Mouse (Mus musculus) right cerebral cortex, postnatal 25 days (tissue): Measurements from ENCODE around the gene Dapk2.
"Not testable (repeated sequence)": the region's sequence is repeated elsewhere in the genome, so short reads cannot be mapped to it uniquely, and the experiment has no call there.

Source experiments
- DNase-seq: peaks from one replicate; pipeline ENCODE4 v3.0.0; 2022

The Dapk2 gene

DNA sequence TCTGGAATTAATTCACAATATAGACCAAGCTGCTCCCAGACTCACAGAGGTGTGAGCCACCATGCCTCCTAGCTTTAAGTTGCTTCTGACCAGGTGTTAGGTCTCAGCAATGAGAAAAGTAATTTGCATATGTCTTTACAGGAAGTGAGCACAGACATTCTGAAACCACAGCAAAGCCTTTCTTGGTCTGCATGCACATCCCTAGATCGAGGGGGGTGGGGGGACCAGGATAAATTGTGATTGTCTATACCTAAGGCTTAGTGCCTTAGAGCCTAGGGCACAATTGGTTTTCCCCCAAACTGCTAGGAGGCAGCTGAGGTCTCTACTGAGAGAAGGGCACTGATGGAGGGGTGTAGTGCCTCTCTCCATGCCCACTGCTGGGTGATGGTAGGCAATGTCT lies 122.5 kb downstream of the Dapk2 start:
- DNase-seq = no peak

DNA sequence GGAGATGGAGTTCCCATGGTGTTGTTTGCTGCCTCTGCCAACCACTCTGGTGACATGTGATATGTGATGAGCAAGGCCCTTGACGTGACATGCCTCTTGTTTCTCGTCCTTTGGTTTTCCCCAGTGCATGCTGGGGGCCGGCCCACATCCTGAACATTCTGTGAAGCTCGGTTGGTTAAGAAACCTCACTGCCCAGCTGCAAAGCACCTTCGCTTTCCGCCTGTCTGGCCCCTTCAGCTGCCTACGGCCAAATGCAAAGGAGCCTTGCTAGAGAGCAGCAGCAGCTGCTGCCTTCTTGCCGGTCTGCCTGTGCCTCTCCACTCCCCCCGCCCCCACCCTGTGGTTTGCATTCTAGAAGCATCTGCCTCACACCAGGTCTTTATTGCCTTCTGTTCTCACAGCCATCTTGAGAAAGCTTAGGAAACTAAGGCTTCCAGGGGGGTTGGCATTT lies 123.5 kb downstream of the Dapk2 start:
- DNase-seq = no peak

DNA sequence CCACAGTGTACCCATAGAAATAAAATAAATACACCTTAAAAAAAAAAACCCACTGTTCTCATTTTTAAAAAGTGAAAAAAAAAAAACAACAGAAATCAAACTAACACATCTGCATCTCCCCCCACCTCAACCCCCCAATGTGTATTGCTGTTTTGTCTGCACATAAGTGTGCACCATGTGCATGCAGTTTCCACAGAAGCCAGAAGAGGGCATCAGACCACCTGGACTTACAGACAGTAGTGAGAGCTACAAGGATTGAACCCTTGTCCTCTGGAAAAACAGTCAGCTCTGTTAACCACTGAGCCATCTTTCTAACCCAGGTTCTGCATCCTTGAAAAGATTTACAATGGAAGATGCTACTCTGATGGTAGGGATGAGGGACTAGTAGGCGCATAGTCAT lies 124.6 kb downstream of the Dapk2 start:
- no peak for DNase-seq

DNA sequence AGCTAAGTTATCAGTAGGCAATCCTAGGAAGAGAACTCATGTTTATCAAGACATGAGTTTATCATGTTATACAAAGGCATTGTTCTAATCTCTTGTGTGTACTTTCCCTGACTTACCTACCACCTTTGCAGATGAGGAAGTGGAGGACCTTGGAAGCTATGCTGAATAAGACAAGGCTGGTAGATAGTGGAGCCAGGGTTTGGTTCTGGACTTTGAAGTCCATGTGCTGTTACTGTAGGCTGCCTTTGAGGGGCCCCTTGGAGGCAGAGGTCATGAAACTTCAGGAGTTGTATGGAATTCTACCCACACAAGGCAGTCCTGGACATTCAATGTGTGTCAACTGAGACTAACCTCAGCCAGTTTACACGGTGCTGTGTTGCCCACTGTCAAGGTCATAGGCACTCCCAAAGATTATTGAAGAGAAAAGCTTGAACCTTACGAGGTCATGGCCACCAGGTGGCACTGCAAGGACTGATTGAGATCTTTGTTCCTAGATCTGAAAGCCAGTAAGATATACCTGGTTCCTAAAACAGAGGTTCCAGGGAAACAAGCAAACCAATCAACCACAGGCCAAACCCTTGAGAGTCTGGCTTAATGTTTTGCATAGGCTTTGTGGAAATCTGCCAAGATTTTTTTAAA lies 125.7 kb downstream of the Dapk2 start:
- no peak for DNase-seq

DNA sequence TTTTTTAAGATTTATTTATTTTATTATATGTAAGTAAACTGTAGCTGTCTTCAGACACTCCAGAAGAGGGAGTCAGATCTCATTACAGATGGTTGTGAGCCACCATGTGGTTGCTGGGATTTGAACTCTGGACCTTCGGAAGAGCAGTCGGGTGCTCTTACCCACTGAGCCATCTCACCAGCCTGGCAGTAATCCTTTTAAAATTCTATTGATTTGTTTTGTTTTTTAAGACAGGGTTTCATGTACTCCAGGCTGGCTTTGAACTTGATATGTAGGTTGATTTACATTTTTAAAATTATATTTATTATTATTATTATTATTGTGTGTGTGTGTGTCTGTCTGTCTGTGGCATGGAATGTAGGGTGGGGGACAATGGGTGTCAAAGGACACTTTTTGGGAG lies 127.2 kb downstream of the Dapk2 start:
- DNase-seq = not testable (repeated sequence)

DNA sequence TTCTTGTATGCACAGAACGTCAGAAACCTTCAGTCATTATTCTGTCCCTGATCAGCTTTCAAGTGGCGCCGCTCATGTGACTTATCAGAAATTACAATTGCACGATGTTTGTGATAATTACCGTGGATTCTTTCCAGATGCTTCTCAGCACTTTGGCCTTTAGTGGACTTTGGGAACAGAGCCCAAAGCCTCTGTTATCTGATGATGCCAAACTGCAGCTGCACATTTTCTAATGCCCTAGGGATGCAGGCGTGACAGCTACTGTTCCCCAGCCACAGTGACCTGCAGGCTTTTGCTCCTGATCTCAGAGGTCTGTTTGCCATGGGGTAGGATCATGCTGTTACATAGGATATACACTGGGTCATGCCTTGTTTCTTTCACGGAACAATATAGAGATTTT lies 127.9 kb downstream of the Dapk2 start:
- no peak for DNase-seq

DNA sequence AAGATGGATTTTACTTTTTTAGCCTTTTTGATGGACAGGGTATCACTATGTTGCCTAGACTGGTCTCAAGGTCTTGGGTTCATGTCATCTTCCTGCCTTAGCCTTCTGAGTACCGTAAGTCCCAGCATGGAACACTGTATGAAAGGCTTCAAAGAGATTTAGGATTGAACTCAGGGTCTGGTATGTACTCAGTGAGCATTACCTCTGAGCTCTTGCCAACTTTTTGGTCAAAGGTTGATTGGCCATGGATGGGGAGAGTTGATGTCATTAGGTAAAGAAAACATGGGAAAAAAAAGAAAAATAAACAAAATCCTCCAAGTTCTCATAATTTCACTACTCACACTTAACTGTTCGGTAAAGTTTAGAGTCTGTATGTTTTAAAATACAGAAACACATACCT lies 132.7 kb downstream of the Dapk2 start:
- DNase-seq = no peak

DNA sequence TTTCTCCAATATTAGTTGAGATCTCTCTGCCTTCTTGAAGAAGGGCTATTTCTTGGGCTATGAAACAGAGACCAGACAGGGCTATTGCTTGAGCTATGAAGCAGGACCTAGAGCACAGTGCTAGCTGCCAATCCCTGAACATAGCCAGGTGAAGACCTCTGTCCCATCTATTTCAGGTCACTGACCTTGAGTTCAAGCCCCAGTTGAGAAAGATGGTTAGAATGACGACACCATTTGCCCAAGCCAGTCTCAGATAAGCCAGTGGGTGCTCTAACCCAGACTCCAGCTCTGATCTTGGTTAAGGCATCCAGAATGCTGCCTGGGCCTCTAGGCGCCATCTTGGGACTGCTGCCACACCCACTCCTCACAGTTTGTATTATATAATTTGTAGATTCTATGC lies 135.3 kb downstream of the Dapk2 start:
- no peak for DNase-seq

DNA sequence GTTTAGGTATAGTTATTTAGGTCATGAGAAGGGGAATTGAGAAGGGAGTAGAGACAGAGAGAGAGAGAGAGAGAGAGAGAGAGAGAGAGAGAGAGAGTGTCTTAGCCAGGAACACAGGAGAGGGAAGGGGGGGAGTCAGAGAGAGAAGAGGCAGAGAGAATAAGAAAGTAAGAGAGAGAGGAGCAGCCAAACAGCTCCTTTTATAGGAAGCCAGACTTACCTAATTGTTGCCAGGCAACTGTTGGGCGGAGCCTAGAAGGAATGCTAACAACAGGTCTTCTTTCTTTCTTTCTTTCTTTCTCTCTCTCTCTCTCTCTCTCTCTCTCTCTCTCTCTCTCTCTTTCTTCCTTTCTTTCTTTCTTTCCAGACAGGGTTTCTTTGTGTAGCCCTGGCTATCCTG lies 136.2 kb downstream of the Dapk2 start:
- DNase-seq = no peak

DNA sequence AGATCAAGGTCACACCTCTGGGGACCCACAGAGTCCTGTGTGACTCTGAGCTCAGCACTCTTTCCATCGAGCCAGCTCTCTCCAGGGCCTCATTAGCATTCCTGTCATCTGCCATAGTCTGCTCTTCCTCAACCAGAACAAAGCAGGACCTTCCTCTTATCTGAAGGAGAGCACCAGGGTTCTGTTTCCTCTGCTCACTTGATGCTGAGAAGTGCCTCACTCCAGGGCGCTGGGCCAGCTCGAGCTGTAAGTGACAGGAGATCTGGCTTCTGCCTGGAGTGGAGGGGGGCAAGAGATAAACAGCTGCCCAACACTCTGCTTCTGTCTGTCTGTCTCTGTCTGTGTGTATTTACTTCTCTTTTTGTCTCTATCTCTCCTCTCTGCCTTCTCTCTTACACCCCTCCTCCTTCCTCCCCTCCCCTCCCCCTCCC lies 137.0 kb downstream of the Dapk2 start:
- DNase-seq = no peak

DNA sequence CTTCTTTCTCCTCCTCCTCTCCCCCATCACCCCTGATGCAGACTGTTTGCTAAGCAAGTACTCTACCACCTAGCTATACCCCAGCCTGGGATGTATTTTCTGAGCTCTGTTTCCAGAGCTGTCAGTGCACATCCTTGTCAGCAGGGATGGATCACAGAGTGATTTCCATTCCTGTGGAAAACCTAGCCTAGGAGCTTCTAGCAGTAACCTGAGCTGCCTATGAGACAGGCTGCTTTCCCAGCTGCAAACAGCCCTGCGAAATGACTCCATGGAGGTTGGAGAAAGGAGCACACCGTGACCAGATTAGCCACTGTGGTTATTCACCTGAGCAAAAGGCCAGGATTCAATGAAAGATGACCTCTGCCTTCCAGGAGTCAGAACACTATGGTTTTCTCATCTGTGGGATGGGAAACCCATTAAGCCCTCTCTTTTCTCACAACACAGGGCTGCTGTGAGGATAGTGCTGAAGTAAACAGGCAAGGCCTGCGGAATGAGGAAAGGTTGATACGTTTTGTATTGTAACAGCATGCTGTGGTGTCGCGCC lies 137.6 kb downstream of the Dapk2 start:
- DNase-seq = no peak

DNA sequence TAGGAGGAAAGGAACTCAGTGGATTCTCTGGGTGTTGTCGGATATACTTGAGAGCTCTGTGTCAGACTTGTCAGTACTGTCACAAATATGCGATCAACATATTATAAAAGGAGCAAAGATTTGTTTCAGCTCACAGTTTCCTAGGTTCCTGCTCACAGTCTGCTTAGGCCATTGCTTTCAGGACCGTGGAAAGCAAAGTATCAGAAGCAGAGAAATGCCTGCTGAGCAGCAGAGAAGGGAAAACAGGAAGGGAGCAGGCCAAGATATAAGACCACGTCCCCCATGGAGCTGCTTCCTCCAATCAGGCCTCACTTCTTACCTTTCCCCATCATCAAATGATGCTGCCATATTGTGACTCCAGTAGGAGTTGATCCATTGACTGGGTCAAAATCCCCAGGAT lies 140.8 kb downstream of the Dapk2 start:
- DNase-seq = no peak

DNA sequence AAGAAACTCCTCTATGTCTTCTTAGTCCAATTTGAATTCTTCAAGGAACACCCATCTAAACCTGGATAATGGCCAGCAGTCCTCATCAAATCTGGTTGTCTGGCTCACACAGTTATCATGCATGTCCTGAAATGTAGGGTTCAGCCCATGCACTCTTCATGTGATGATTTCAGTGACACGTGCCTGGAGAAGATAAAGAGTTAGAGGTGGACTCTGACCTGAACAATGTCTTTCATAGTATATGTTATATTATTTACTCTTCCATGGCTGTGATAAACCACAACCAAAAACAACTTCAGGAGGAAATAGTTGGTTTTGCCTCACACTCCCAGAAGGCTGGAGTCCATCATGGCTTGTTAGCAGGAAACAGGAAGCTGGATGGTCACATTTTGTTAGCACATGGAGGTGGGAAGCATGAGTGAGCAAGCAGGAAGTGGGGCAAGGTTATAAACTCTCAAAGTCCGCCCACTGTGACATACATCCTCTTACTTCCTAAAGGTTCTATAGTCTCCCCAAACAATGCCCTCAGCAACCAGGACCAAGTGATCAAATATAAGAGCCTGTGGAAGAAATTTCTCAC lies 142.5 kb downstream of the Dapk2 start:
- DNase-seq = no peak

DNA sequence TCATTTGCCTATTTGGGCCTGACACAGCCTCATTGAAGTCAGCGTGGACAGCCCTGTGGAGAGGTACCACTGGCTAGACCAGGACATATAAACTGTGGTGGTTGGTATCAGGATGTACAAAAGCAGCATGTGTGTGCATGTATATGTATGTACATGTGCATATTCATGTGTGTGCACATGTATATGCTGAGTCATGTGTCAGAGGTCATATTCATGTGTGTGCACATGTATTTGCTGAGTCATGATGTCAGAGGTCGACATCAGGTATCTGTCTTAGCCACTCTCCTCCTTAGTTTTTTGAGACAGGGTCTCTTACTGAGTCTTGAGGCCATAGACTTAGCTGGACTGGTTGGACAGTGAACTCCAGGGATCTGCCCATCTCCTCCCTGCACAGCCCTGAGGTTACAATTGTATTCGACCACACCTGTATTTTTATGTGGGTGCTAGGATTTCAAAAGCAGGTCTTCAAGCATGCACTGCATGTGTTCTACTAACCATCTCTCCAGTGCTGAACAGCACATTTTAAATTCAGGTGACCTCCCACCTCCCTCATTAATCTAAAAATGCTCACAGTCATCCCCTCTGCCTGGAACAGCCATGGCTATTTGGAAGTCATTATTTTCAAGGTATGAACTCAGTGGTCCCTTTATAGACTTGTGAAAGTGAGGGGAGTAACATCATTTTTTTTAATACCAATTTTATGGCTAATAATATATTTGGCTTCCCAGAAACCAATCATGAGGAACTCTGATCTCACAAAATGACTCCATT lies 146.5 kb downstream of the Dapk2 start:
- no peak for DNase-seq

DNA sequence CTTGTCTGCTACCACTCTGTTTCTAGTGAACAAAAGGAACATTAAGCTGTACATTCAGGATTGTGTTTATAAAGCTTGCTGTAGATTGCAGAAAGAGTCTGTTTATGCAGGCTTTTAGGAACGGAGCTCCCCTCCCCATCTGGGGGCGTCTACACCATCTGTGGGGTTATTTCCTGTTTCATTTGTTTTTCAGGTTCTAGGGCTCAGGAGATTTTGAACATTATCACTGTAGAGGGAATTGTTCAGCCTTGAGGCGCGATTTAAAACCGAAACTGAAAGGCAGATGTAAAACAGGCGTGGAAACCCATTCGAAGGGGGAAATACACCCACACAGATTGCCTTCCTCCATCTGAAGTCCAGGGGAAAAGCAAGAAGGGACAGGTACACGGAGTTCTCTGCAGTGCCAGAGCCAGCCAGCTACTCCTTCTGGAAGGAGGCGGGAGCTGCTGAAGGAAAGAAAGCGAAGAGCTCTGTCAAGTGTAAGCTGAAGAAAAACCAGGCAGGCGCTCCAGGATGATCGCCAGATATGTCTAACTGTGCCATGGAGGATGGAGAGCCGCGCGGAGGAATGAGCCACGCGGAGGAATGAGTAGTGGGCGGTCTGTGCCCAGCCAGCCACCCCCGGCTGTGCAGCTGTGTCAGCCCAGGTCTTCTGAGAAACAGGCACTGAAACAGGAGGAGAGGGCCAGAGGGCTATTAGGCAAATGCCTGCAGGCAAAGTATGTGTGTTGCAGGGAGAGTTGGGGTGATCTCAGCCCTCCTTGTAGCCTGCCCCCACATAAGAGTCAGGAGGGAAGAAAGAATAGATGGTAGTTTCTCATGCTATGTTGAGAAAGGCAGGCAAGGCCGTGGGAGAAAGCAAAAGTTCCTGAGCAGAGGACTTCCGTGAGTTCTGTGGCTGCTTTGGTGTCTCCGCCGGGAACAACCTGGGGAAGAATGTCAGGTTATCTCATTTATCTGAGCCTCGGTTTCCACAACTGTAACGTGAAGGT lies 147.4 kb downstream of the Dapk2 start:
- DNase-seq = peak; percentile 81

DNA sequence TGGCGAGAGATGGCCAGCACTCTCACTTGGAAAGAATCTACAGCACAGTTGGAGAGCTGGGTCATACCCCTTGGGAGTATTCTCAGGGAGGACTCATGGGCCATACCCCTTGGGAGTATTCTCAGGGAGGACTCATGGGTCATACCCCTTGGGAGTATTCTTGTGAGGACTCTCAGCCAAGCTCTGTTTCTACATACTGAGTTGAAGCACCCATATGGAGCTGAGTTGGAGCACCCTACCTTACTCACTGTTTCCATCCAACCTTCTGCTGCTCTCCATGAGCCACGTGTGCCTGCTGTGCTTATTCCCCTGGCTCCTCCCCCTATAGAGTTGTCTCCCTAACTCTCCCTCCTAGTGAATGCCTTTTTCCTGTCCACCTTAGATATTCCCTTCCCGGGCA lies 148.4 kb downstream of the Dapk2 start:
- DNase-seq = no peak

DNA sequence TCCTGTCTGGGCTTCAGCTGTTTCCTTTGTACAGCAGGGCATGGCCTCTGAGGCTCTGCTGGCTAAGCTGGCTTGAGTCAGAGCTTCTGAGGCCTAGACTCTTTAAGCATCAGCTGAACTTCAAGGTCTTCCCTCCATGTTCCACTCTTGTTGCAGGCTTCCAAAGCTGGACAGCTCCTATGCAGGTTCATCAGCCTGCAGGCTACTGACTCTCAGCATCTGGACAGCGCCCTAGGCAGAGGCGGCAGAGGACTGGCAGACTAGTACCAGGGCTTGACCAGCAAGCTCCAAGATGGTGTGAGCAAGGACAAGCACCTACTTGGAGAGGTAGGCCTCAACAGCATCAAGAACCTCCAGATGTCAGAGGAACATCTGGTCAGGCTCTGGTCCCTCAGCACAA lies 149.3 kb downstream of the Dapk2 start:
- no peak for DNase-seq

DNA sequence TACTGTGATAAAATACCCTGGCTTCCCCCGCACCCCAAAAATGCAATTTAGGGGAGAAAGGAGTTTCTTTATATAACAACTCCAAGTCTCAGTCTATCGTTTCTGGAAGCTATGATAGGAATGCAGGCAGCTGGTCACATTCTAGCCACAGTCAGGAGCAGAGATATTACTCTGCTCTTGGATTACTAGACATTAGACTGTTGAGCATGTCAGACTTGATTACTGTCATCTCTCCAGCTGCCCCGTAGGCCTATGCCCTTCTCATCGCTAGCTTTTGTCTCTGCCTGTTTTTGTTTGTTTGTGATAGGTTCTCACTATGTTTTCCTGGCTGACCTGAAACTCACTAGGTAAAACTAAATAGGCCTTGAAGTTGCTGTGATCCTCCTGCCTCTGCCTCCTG lies 150.7 kb downstream of the Dapk2 start:
- no peak for DNase-seq

DNA sequence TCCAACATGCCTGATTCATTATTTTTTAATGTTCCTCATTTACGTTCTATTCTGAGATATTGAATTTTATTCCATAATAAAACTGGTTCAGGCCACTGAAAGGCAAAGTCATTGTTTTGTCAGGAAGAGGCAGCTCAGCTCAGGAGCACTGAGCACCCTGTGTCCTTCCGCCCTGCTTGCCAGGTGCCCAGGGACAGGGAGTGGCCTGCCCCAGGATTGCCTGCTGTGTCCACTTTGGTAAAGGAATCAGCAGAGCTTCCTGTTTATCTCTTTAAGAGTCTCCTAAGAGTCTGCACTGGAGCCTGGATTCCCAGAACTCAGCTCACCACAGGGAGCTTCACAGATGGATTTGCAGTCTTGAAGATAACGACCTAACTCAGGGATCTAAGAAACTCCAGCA lies 153.4 kb downstream of the Dapk2 start:
- no peak for DNase-seq

DNA sequence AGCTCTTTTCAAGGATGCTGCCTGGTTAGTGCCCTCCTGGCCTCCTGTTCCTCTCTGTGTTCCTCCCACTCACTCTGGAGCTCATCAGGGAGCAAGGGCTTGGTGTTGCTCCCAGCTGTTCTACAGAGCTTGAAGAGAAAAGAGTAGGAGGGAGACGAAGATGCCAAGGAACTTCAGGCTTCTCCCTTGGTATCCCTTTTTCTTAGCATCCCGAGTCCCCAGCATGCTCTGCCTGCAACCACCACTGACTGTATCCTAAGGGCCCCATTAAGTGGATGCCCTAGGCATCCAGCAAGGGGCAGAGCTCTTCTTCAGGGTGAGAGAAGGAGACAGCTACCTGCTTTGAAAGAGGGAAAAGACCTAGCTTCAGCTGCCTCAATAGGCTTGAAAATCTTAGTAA lies 158.6 kb downstream of the Dapk2 start:
- DNase-seq = no peak
